9 mouse cellular contexts compared by ENCODE assay signal in genomic region chr15:86181941-86182439, GRCm38 (mm10). TPM values are rescaled to one million over a fixed set of nuclear protein-coding genes. Genes with fewer than 3 reads are reported as not detected.
DNase-seq lines count a peak whose midpoint lies in the region; ATAC-seq and TF ChIP-seq lines count a peak whose summit lies in the region.
"Had no signal": no experiment of that assay in that cellular context is flagged by ENCODE, and none has a peak within 500 bp of the region (broad histone marks: within the 10 kb centered on the region; RNA-seq: fewer than 3 reads in every experiment).

No protein-coding gene starts in this region.

- peak overlapping the region; percentile 9; the same call in 1 of the 2 replicates for H3K4me3 ChIP-seq in ES-Bruce4 (ENCODE audit: low read depth, low read length)
- H3K4me3 ChIP-seq in heart, embryonic 11.5 days (ENCODE audit: low read depth, low read length) = no peak overlapping the region
- no peak overlapping the region for H3K4me3 ChIP-seq in limb, embryonic 15.5 days
- no peak overlapping the region for H3K4me3 ChIP-seq in neural tube, embryonic 13.5 days

- no peak overlapping the region for H3K27ac ChIP-seq in ES-Bruce4 (ENCODE audit: insufficient read depth, low read length)
- H3K27ac ChIP-seq in heart, embryonic 11.5 days (ENCODE audit: low read depth, low read length) = peak overlapping the region; percentile 3; the same call in 1 of the 2 replicates
- H3K27ac ChIP-seq in limb, embryonic 15.5 days = peak overlapping the region; percentile 62; the same call in 1 of the 2 replicates
- peak overlapping the region; percentile 69 for H3K27ac ChIP-seq in neural tube, embryonic 13.5 days (replicated peaks)

- H3K9me3 ChIP-seq in ES-Bruce4 (replicated peaks; ENCODE audit: control insufficient read depth, insufficient read depth, low read length, poor library complexity, severe bottlenecking) = no peaks in the 10 kb centered on the region
- H3K9me3 ChIP-seq in heart, embryonic 11.5 days (replicated peaks; ENCODE audit: control insufficient read depth, low read length) = no peaks in the 10 kb centered on the region
- no peaks in the 10 kb centered on the region for H3K9me3 ChIP-seq in limb, embryonic 15.5 days
- no peaks in the 10 kb centered on the region for H3K9me3 ChIP-seq in neural tube, embryonic 13.5 days

- peak; percentile 39 for DNase-seq in gastrocnemius, postnatal 14 days
- DNase-seq in gastrocnemius, postnatal 4 days (ENCODE audit: low spot score in 2 of 2) = no peak
- DNase-seq in layer of hippocampus, adult 11-12 months (ENCODE audit: low spot score) = no peak

- peak overlapping the region; percentile 25 for H3K9ac ChIP-seq in ES-Bruce4 (ENCODE audit: low read depth, poor library complexity, severe bottlenecking)
- no peak overlapping the region for H3K9ac ChIP-seq in heart, embryonic 11.5 days (ENCODE audit: low read depth, low read length)
- no peak overlapping the region for H3K9ac ChIP-seq in limb, embryonic 15.5 days
- peak overlapping the region; percentile 4 for H3K9ac ChIP-seq in neural tube, embryonic 13.5 days

- TF ChIP-seq POLR2A in ES-Bruce4 (IDR thresholded peaks at IDR 0.05; ENCODE audit: insufficient read depth, low read length) = no peak

- H3K27me3 ChIP-seq in ES-Bruce4 (ENCODE audit: control insufficient read depth, insufficient read depth, low read length, poor library complexity, severe bottlenecking) = no peaks in the 10 kb centered on the region
- H3K27me3 ChIP-seq in heart, embryonic 11.5 days (ENCODE audit: control insufficient read depth, insufficient read depth, low read length) = 0 out of 2 replicates have a peak, but pooled peaks cover 3% of the 10 kb centered on the region
- no peaks in the 10 kb centered on the region for H3K27me3 ChIP-seq in limb, embryonic 15.5 days
- no peaks in the 10 kb centered on the region for H3K27me3 ChIP-seq in neural tube, embryonic 13.5 days
- H3K27me3 ChIP-seq: Patski had no signal

- TF ChIP-seq EP300 in ES-Bruce4 (IDR thresholded peaks at IDR 0.05; ENCODE audit: insufficient read depth, low read depth, low read length) = no peak

- 33% methylated on average over 11 of the region's 11 CpGs for WGBS in heart, embryonic 11.5 days (ENCODE audit: insufficient replicate concordance)
- WGBS in limb, embryonic 15.5 days = 50% methylated on average over 11 of the region's 11 CpGs
- WGBS in neural tube, embryonic 13.5 days = 46% methylated on average over 11 of the region's 11 CpGs

- TF ChIP-seq CTCF in ES-Bruce4 (IDR thresholded peaks at IDR 0.05; ENCODE audit: low read depth, low read length) = no peak

- no peaks in the 10 kb centered on the region for H3K36me3 ChIP-seq in ES-Bruce4 (ENCODE audit: control insufficient read depth, insufficient read depth, low read length, poor library complexity, severe bottlenecking)
- no peaks in the 10 kb centered on the region for H3K36me3 ChIP-seq in heart, embryonic 11.5 days (ENCODE audit: control insufficient read depth, insufficient read depth, low read length)
- H3K36me3 ChIP-seq in limb, embryonic 15.5 days = no peaks in the 10 kb centered on the region
- no peaks in the 10 kb centered on the region for H3K36me3 ChIP-seq in neural tube, embryonic 13.5 days

- ATAC-seq in heart, embryonic 11.5 days (replicated peaks; ENCODE audit: insufficient number of reproducible peaks, low FRiP score, low TSS enrichment) = no peak
- ATAC-seq in limb, embryonic 15.5 days (ENCODE audit: insufficient number of reproducible peaks, low FRiP score, low TSS enrichment, low read depth) = no peak
- no peak for ATAC-seq in neural tube, embryonic 13.5 days (ENCODE audit: low read depth)
- ATAC-seq in erythroid progenitor cell, adult 5-6 weeks (replicated peaks; ENCODE audit: low FRiP score, poor library complexity, severe bottlenecking) = no peak
- ATAC-seq: Patski had no signal

- H3K4me2 ChIP-seq in heart, embryonic 11.5 days = peak overlapping the region; percentile 11
- no peak overlapping the region for H3K4me2 ChIP-seq in limb, embryonic 15.5 days
- peak overlapping the region; percentile 15 for H3K4me2 ChIP-seq in neural tube, embryonic 13.5 days

- intact Hi-C loops in gastrocnemius, postnatal 14 days (cut with DNase I; ENCODE audit: low total_unique reads) = no loop called here

- peaks cover 4% of the 10 kb centered on the region for H3K4me1 ChIP-seq in ES-Bruce4 (ENCODE audit: control insufficient read depth, insufficient read depth, low read length)
- H3K4me1 ChIP-seq in heart, embryonic 11.5 days (ENCODE audit: control insufficient read depth, insufficient read depth, low read length) = peaks cover 24% of the 10 kb centered on the region
- H3K4me1 ChIP-seq in limb, embryonic 15.5 days = peaks cover 37% of the 10 kb centered on the region
- H3K4me1 ChIP-seq in neural tube, embryonic 13.5 days (replicated peaks) = peaks cover 50% of the 10 kb centered on the region

RNA-seq across cellular contexts. Expression of gene Cerk, which starts 4.0 kb away (rescaled TPM):
- total RNA-seq in gastrocnemius, postnatal 14 days (2021) = 1 to 10 TPM; 6.5 to 7.4 TPM
- 10 to 100 TPM; 11.6 to 12.5 TPM for total RNA-seq in gastrocnemius, postnatal 4 days (2021)
- 4.2 and 5.5 TPM in 2 replicates for polyA plus RNA-seq in ES-Bruce4 (2011; ENCODE audit: insufficient read depth, insufficient read length, low read depth, missing spikeins)
- 10.1 and 10.6 TPM in 2 replicates for polyA plus RNA-seq in heart, embryonic 11.5 days (2014; fragmentation: Nextera tagmentation; extraction: Ambion mirVana)
- polyA plus RNA-seq in limb, embryonic 15.5 days (2015; fragmentation: Nextera tagmentation; extraction: Ambion mirVana) = 15.3 and 17.7 TPM in 2 replicates
- polyA plus RNA-seq in neural tube, embryonic 13.5 days (2015; fragmentation: Nextera tagmentation; extraction: Ambion mirVana) = 30.4 and 31.4 TPM in 2 replicates
- 7.9 and 10.1 TPM in 2 replicates for total RNA-seq in erythroid progenitor cell, adult 5-6 weeks (2015; ENCODE audit: low replicate concordance)
- 5.5 and 10.0 TPM in 2 replicates for total RNA-seq in erythroid progenitor cell, adult 5-6 weeks (2017; ENCODE audit: low replicate concordance)

RNA-seq across cellular contexts. Expression of gene Tbc1d22a, which starts 32.3 kb away (rescaled TPM):
- total RNA-seq in gastrocnemius, postnatal 14 days (2021) = 10 to 100 TPM; 10.4 to 11.9 TPM
- 10 to 100 TPM; 19.7 to 22.6 TPM for total RNA-seq in gastrocnemius, postnatal 4 days (2021)
- 14.1 and 16.7 TPM in 2 replicates for polyA plus RNA-seq in ES-Bruce4 (2011; ENCODE audit: insufficient read depth, insufficient read length, low read depth, missing spikeins)
- 6.0 and 7.3 TPM in 2 replicates for polyA plus RNA-seq in heart, embryonic 11.5 days (2014; fragmentation: Nextera tagmentation; extraction: Ambion mirVana)
- 12.4 TPM in 2 replicates for polyA plus RNA-seq in limb, embryonic 15.5 days (2015; fragmentation: Nextera tagmentation; extraction: Ambion mirVana)
- 10.8 and 12.4 TPM in 2 replicates for polyA plus RNA-seq in neural tube, embryonic 13.5 days (2015; fragmentation: Nextera tagmentation; extraction: Ambion mirVana)
- 7.6 and 9.2 TPM in 2 replicates for total RNA-seq in erythroid progenitor cell, adult 5-6 weeks (2015; ENCODE audit: low replicate concordance)
- total RNA-seq in erythroid progenitor cell, adult 5-6 weeks (2017; ENCODE audit: low replicate concordance) = 8.2 and 12.9 TPM in 2 replicates

Comparison
In these comparisons a context has a peak if more than half of its experiments do, and no peak if none do; other contexts are left out.
1. H3K9ac ChIP-seq: peak in ES-Bruce4 (single experiment) and neural tube, embryonic 13.5 days (single experiment); none in heart, embryonic 11.5 days (single experiment) and limb, embryonic 15.5 days (single experiment).